Mouse (Mus musculus): ENCODE data around the gene Zfp354c. TPM values are rescaled to one million over a fixed set of nuclear protein-coding genes. Genes with fewer than 3 reads are reported as not detected.

Zfp354c gene
- polyA plus RNA-seq (2015; fragmentation: Nextera tagmentation; extraction: Ambion mirVana) = 8.2 and 8.6 TPM in 2 replicates

GRCm38 (mm10) chr11:50827010-50827953 is at the start of gene Zfp354c:
Gene Zfp354c, minus strand, starts transcription at chr11:50827724.

GRCm38 (mm10) chr11:50850177-50850735 is 22.7 kb upstream of the Zfp354c start, which contains the start of gene Grm6:
Gene Grm6, plus strand, starts transcription at chr11:50850685.

GRCm38 (mm10) chr11:50841023-50841735 is 13.7 kb upstream of the Zfp354c start, which contains the start of gene Zfp879:
Gene Zfp879, minus strand, starts transcription at chr11:50841552.

Other genes starting within 250 kb of the Zfp354c start
- 29.8 and 30.2 TPM in 2 replicates for gene Adamts2, start 225.6 kb downstream of the Zfp354c start, polyA plus RNA-seq (2015; fragmentation: Nextera tagmentation; extraction: Ambion mirVana)
- 0.18 and 0.28 TPM in 2 replicates for gene Zfp879, start 13.8 kb upstream of the Zfp354c start, polyA plus RNA-seq (2015; fragmentation: Nextera tagmentation; extraction: Ambion mirVana)
- gene Grm6, start 23.0 kb upstream of the Zfp354c start, polyA plus RNA-seq (2015; fragmentation: Nextera tagmentation; extraction: Ambion mirVana) = 0.24 TPM in 1 of 2 replicates, not detected in the other
- 0.99 and 1.1 TPM in 2 replicates for gene Zfp454, start 59.9 kb upstream of the Zfp354c start, polyA plus RNA-seq (2015; fragmentation: Nextera tagmentation; extraction: Ambion mirVana)
- 1.9 and 2.6 TPM in 2 replicates for gene Zfp2, start 88.4 kb upstream of the Zfp354c start, polyA plus RNA-seq (2015; fragmentation: Nextera tagmentation; extraction: Ambion mirVana)
- gene Zfp354b, start 103.9 kb upstream of the Zfp354c start, polyA plus RNA-seq (2015; fragmentation: Nextera tagmentation; extraction: Ambion mirVana) = 0.62 and 0.76 TPM in 2 replicates
- not detected in 2 replicates for gene 4933414I15Rik, start 116.0 kb upstream of the Zfp354c start, polyA plus RNA-seq (2015; fragmentation: Nextera tagmentation; extraction: Ambion mirVana)
- not detected in 2 replicates for gene Prop1, start 126.0 kb upstream of the Zfp354c start, polyA plus RNA-seq (2015; fragmentation: Nextera tagmentation; extraction: Ambion mirVana)
- gene Olfr1378, start 138.8 kb upstream of the Zfp354c start, polyA plus RNA-seq (2015; fragmentation: Nextera tagmentation; extraction: Ambion mirVana) = not detected in 2 replicates
- not detected in 2 replicates for gene Olfr1377, start 154.2 kb upstream of the Zfp354c start, polyA plus RNA-seq (2015; fragmentation: Nextera tagmentation; extraction: Ambion mirVana)
- not detected in 2 replicates for gene Olfr51, start 175.9 kb upstream of the Zfp354c start, polyA plus RNA-seq (2015; fragmentation: Nextera tagmentation; extraction: Ambion mirVana)
- gene Olfr54, start 186.5 kb upstream of the Zfp354c start, polyA plus RNA-seq (2015; fragmentation: Nextera tagmentation; extraction: Ambion mirVana) = not detected in 2 replicates
- gene Olfr1375, start 220.4 kb upstream of the Zfp354c start, polyA plus RNA-seq (2015; fragmentation: Nextera tagmentation; extraction: Ambion mirVana) = not detected in 2 replicates
- 2.6 and 3.4 TPM in 2 replicates for gene Zfp354a, start 231.5 kb upstream of the Zfp354c start, polyA plus RNA-seq (2015; fragmentation: Nextera tagmentation; extraction: Ambion mirVana)